Mouse (Mus musculus) ES-Bruce4 (cell line): ENCODE results near the gene Apex1.

Experiments
- CTCF ChIP-seq: IDR thresholded peaks from one replicate; pipeline ENCODE4 v1.8.1; 2011; ENCODE audit warnings: low read depth, low read length
- POLR2A ChIP-seq: IDR thresholded peaks from one replicate; pipeline ENCODE4 v1.8.1; 2011; ENCODE audit warnings: low read length; ENCODE audit not compliant: insufficient read depth

- TF ChIP-seq CTCF (no peak), POLR2A (no peak)
These were observed 51.9 kb downstream of the Apex1 start for GRCm38 (mm10) chr14:50976674-50977073.
